Mouse (Mus musculus): ENCODE results near the gene Col25a1. TPM values are rescaled to one million over a fixed set of nuclear protein-coding genes. Genes with fewer than 3 reads are reported as not detected.

Gene Col25a1
- polyA plus RNA-seq, 1 experiment from 2014 or later = 0.59 TPM

- H3K27ac ChIP-seq (ENCODE audit: low read depth, low read length) = no peak overlapping the region
Observed at GRCm38 (mm10) chr3:130541541-130541940, 410.2 kb downstream of the Col25a1 start.

GRCm38 (mm10) chr3:130545995-130546394 is 414.7 kb downstream of the Col25a1 start:
- Histone ChIP-seq H3K27ac (ENCODE audit: low read depth, low read length) (no peak overlapping the region), H3K4me3 (ENCODE audit: low read depth, low read length) (no peak overlapping the region), H3K4me2 (replicated peaks; ENCODE audit: low read depth) (no peak overlapping the region), H3K9ac (ENCODE audit: low read depth, low read length) (no peak overlapping the region), H3K9me3 (ENCODE audit: control insufficient read depth) (no peaks in the 10 kb centered on the region), H3K27me3 (replicated peaks; ENCODE audit: control insufficient read depth, insufficient read depth, low read length) (no peaks in the 10 kb centered on the region), H3K36me3 (ENCODE audit: control insufficient read depth, insufficient read depth) (no peaks in the 10 kb centered on the region), H3K4me1 (replicated peaks; ENCODE audit: control insufficient read depth, insufficient read depth, low read length) (no peaks in the 10 kb centered on the region)
- 88% methylated on average over 3 of the region's 3 CpGs for WGBS
- no peak for ATAC-seq
- TF ChIP-seq CTCF (IDR thresholded peaks at IDR 0.05; ENCODE audit: low read depth) = no peak

More at GRCm38 (mm10) chr3:130541541-130541940, 410.2 kb downstream of the Col25a1 start:
- Histone ChIP-seq H3K4me3 (ENCODE audit: low read depth, low read length) (no peak overlapping the region), H3K9ac (ENCODE audit: low read depth, low read length) (no peak overlapping the region), H3K36me3 (ENCODE audit: control insufficient read depth, insufficient read depth) (no peaks in the 10 kb centered on the region), H3K4me1 (replicated peaks; ENCODE audit: control insufficient read depth, insufficient read depth, low read length) (no peaks in the 10 kb centered on the region), H3K4me2 (replicated peaks; ENCODE audit: low read depth) (no peak overlapping the region), H3K27me3 (replicated peaks; ENCODE audit: control insufficient read depth, insufficient read depth, low read length) (no peaks in the 10 kb centered on the region), H3K9me3 (ENCODE audit: control insufficient read depth) (no peaks in the 10 kb centered on the region)
- 81% methylated on average over 1 of the region's 1 CpGs for WGBS
- no peak for TF ChIP-seq CTCF (IDR thresholded peaks at IDR 0.05; ENCODE audit: low read depth)
- ATAC-seq = no peak

- no peak overlapping the region for H3K27ac ChIP-seq (ENCODE audit: low read depth, low read length)
- H3K36me3 ChIP-seq (ENCODE audit: control insufficient read depth, insufficient read depth) = no peaks in the 10 kb centered on the region
- H3K4me1 ChIP-seq (replicated peaks; ENCODE audit: control insufficient read depth, insufficient read depth, low read length) = no peaks in the 10 kb centered on the region
- no peak overlapping the region for H3K9ac ChIP-seq (ENCODE audit: low read depth, low read length)
- no peaks in the 10 kb centered on the region for H3K27me3 ChIP-seq (replicated peaks; ENCODE audit: control insufficient read depth, insufficient read depth, low read length)
- ATAC-seq = 0 out of 2 replicates have a peak, but pooled peaks have one; percentile 28
- no peaks in the 10 kb centered on the region for H3K9me3 ChIP-seq (ENCODE audit: control insufficient read depth)
- TF ChIP-seq CTCF (IDR thresholded peaks at IDR 0.05; ENCODE audit: low read depth) = no peak
- H3K4me3 ChIP-seq (ENCODE audit: low read depth, low read length) = no peak overlapping the region
- H3K4me2 ChIP-seq (replicated peaks; ENCODE audit: low read depth) = no peak overlapping the region
- WGBS = 48% methylated on average over 7 of the region's 7 CpGs
Observed at GRCm38 (mm10) chr3:130549066-130549465, 417.8 kb downstream of the Col25a1 start.

GRCm38 (mm10) chr3:130556263-130556662 is 425.0 kb downstream of the Col25a1 start:
- H3K27me3 ChIP-seq (replicated peaks; ENCODE audit: control insufficient read depth, insufficient read depth, low read length) = no peaks in the 10 kb centered on the region
- no peaks in the 10 kb centered on the region for H3K36me3 ChIP-seq (ENCODE audit: control insufficient read depth, insufficient read depth)
- 13% methylated on average over 1 of the region's 1 CpGs for WGBS
- H3K4me2 ChIP-seq (replicated peaks; ENCODE audit: low read depth) = no peak overlapping the region
- no peaks in the 10 kb centered on the region for H3K9me3 ChIP-seq (ENCODE audit: control insufficient read depth)
- TF ChIP-seq CTCF (IDR thresholded peaks at IDR 0.05; ENCODE audit: low read depth) = no peak
- no peak overlapping the region for H3K4me3 ChIP-seq (ENCODE audit: low read depth, low read length)
- no peak overlapping the region for H3K27ac ChIP-seq (ENCODE audit: low read depth, low read length)
- H3K4me1 ChIP-seq (replicated peaks; ENCODE audit: control insufficient read depth, insufficient read depth, low read length) = no peaks in the 10 kb centered on the region
- no peak overlapping the region for H3K9ac ChIP-seq (ENCODE audit: low read depth, low read length)
- ATAC-seq = no peak

GRCm38 (mm10) chr3:130565586-130565985 is 434.3 kb downstream of the Col25a1 start:
- Histone ChIP-seq H3K4me2 (replicated peaks; ENCODE audit: low read depth) (no peak overlapping the region), H3K4me1 (replicated peaks; ENCODE audit: control insufficient read depth, insufficient read depth, low read length) (no peaks in the 10 kb centered on the region), H3K27ac (ENCODE audit: low read depth, low read length) (no peak overlapping the region), H3K9me3 (ENCODE audit: control insufficient read depth) (no peaks in the 10 kb centered on the region), H3K36me3 (ENCODE audit: control insufficient read depth, insufficient read depth) (no peaks in the 10 kb centered on the region), H3K9ac (ENCODE audit: low read depth, low read length) (no peak overlapping the region), H3K4me3 (ENCODE audit: low read depth, low read length) (no peak overlapping the region), H3K27me3 (replicated peaks; ENCODE audit: control insufficient read depth, insufficient read depth, low read length) (no peaks in the 10 kb centered on the region; the same call in 1 of the 2 replicates)
- TF ChIP-seq CTCF (IDR thresholded peaks at IDR 0.05; ENCODE audit: low read depth) = no peak
- no peak for ATAC-seq
- WGBS = 96% methylated on average over 6 of the region's 6 CpGs

- H3K36me3 ChIP-seq (ENCODE audit: control insufficient read depth, insufficient read depth) = no peaks in the 10 kb centered on the region
- H3K9ac ChIP-seq (ENCODE audit: low read depth, low read length) = no peak overlapping the region
- no peaks in the 10 kb centered on the region for H3K4me1 ChIP-seq (replicated peaks; ENCODE audit: control insufficient read depth, insufficient read depth, low read length)
- ATAC-seq = no peak
- H3K27ac ChIP-seq (ENCODE audit: low read depth, low read length) = no peak overlapping the region
- H3K27me3 ChIP-seq (replicated peaks; ENCODE audit: control insufficient read depth, insufficient read depth, low read length) = no peaks in the 10 kb centered on the region
- H3K9me3 ChIP-seq (ENCODE audit: control insufficient read depth) = no peaks in the 10 kb centered on the region
- no peak for TF ChIP-seq CTCF (IDR thresholded peaks at IDR 0.05; ENCODE audit: low read depth)
- 76% methylated on average over 16 of the region's 16 CpGs for WGBS
- H3K4me2 ChIP-seq (replicated peaks; ENCODE audit: low read depth) = no peak overlapping the region
- H3K4me3 ChIP-seq (ENCODE audit: low read depth, low read length) = no peak overlapping the region
Observed at GRCm38 (mm10) chr3:130568331-130569095, 437.2 kb downstream of the Col25a1 start.

All from intestine, postnatal 0 days (tissue).